Comparison of ENCODE assay signal across 14 mouse cellular contexts in genomic region chr11:103364335-103364734, GRCm38 (mm10). TPM values are rescaled to one million over a fixed set of nuclear protein-coding genes. Genes with fewer than 3 reads are reported as not detected.
DNase-seq lines count a peak whose midpoint lies in the region; ATAC-seq and TF ChIP-seq lines count a peak whose summit lies in the region.
"Had no signal": no experiment of that assay in that cellular context is flagged by ENCODE, and none has a peak within 500 bp of the region (broad histone marks: within the 10 kb centered on the region; RNA-seq: fewer than 3 reads in every experiment).

No protein-coding gene starts in this region.

- intact Hi-C loops in gastrocnemius, adult 2 months (cut with DNase I), result no loop called here

- H3K27me3 ChIP-seq in hindbrain, postnatal 0 days (ENCODE audit: insufficient read depth, low read length), result peaks cover 13% of the 10 kb centered on the region
- H3K27me3 ChIP-seq in hindbrain, embryonic 13.5 days, result peaks cover 76% of the 10 kb centered on the region
- peaks cover 39% of the 10 kb centered on the region for H3K27me3 ChIP-seq in lung, embryonic 15.5 days
- peaks cover 28% of the 10 kb centered on the region for H3K27me3 ChIP-seq in stomach, embryonic 16.5 days (ENCODE audit: control insufficient read depth, insufficient read depth, low read length)

- peak overlapping the region; percentile 80 for H3K4me3 ChIP-seq in gastrocnemius, adult 2 months
- H3K4me3 ChIP-seq in hindbrain, postnatal 0 days (ENCODE audit: low read length), result no peak overlapping the region
- no peak overlapping the region for H3K4me3 ChIP-seq in hindbrain, embryonic 13.5 days
- H3K4me3 ChIP-seq in lung, embryonic 15.5 days, result no peak overlapping the region
- H3K4me3 ChIP-seq in stomach, embryonic 16.5 days (replicated peaks; ENCODE audit: low read length), result no peak overlapping the region

- DNase-seq in gastrocnemius, adult 2 months, result peak; percentile 8
- DNase-seq in gastrocnemius, postnatal 10 days, result no peak
- no peak for DNase-seq in hindbrain, postnatal 0 days (ENCODE audit: low spot score)
- DNase-seq in lung, postnatal 36 days, result no peak
- no peak for DNase-seq in testis, postnatal 10 days (ENCODE audit: low spot score)
- DNase-seq: adrenal gland, adult 2 months; gastrocnemius, postnatal 14 days; kidney, postnatal 4 days; right cerebral cortex, postnatal 4 days had no signal

- peak overlapping the region; percentile 71; the same call in 1 of the 2 replicates for H3K4me2 ChIP-seq in hindbrain, postnatal 0 days (ENCODE audit: low read depth, low read length)
- H3K4me2 ChIP-seq in hindbrain, embryonic 13.5 days, result no peak overlapping the region
- H3K4me2 ChIP-seq in lung, embryonic 15.5 days, result peak overlapping the region; percentile 89
- peak overlapping the region; percentile 96 for H3K4me2 ChIP-seq in stomach, embryonic 16.5 days (ENCODE audit: low read depth, low read length)

- 44% methylated on average over 5 of the region's 5 CpGs for WGBS in hindbrain, postnatal 0 days
- 54% methylated on average over 5 of the region's 5 CpGs for WGBS in hindbrain, embryonic 13.5 days
- 41% methylated on average over 5 of the region's 5 CpGs for WGBS in lung, embryonic 15.5 days
- WGBS in stomach, embryonic 16.5 days, result 52% methylated on average over 5 of the region's 5 CpGs

- ATAC-seq in hindbrain, postnatal 0 days, result no peak
- no peak for ATAC-seq in hindbrain, embryonic 13.5 days (ENCODE audit: low FRiP score)
- no peak for ATAC-seq in lung, embryonic 15.5 days (ENCODE audit: borderline replicate concordance, extremely low read depth, low FRiP score, low TSS enrichment)
- ATAC-seq in stomach, embryonic 16.5 days (ENCODE audit: insufficient read depth, low FRiP score), result no peak
- ATAC-seq: forebrain, embryonic 16.5 days had no signal

- H3K9ac ChIP-seq in hindbrain, postnatal 0 days (replicated peaks; ENCODE audit: low read length), result no peak overlapping the region
- no peak overlapping the region for H3K9ac ChIP-seq in hindbrain, embryonic 13.5 days
- no peak overlapping the region for H3K9ac ChIP-seq in lung, embryonic 15.5 days
- no peak overlapping the region for H3K9ac ChIP-seq in stomach, embryonic 16.5 days (ENCODE audit: low read length)

- peak overlapping the region; percentile 87 for H3K27ac ChIP-seq in gastrocnemius, adult 2 months
- no peak overlapping the region for H3K27ac ChIP-seq in hindbrain, postnatal 0 days
- no peak overlapping the region for H3K27ac ChIP-seq in hindbrain, embryonic 13.5 days
- peak overlapping the region; percentile 88 for H3K27ac ChIP-seq in lung, embryonic 15.5 days
- peak overlapping the region; percentile 90; the same call in 1 of the 2 replicates for H3K27ac ChIP-seq in stomach, embryonic 16.5 days (ENCODE audit: low read length)

- no peaks in the 10 kb centered on the region for H3K9me3 ChIP-seq in hindbrain, postnatal 0 days (ENCODE audit: low read length)
- no peaks in the 10 kb centered on the region for H3K9me3 ChIP-seq in hindbrain, embryonic 13.5 days
- H3K9me3 ChIP-seq in lung, embryonic 15.5 days, result no peaks in the 10 kb centered on the region
- H3K9me3 ChIP-seq in stomach, embryonic 16.5 days (replicated peaks; ENCODE audit: control insufficient read depth, low read length), result no peaks in the 10 kb centered on the region
- H3K9me3 ChIP-seq: megakaryocyte, embryonic 14.5 days had no signal

- peaks cover 9% of the 10 kb centered on the region for H3K36me3 ChIP-seq in hindbrain, postnatal 0 days (ENCODE audit: insufficient read depth, low read length)
- H3K36me3 ChIP-seq in hindbrain, embryonic 13.5 days, result peaks cover 43% of the 10 kb centered on the region
- H3K36me3 ChIP-seq in lung, embryonic 15.5 days, result peaks cover 11% of the 10 kb centered on the region; the same call in 1 of the 2 replicates
- H3K36me3 ChIP-seq in stomach, embryonic 16.5 days (ENCODE audit: control insufficient read depth, insufficient read depth, low read length), result no peaks in the 10 kb centered on the region

- peaks cover 13% of the 10 kb centered on the region; the same call in 1 of the 2 replicates for H3K4me1 ChIP-seq in hindbrain, postnatal 0 days (ENCODE audit: insufficient read depth, low read length)
- peaks cover 40% of the 10 kb centered on the region for H3K4me1 ChIP-seq in hindbrain, embryonic 13.5 days (replicated peaks)
- H3K4me1 ChIP-seq in lung, embryonic 15.5 days, result peaks cover 41% of the 10 kb centered on the region
- H3K4me1 ChIP-seq in stomach, embryonic 16.5 days (ENCODE audit: control insufficient read depth, insufficient read depth, low read length), result peaks cover 28% of the 10 kb centered on the region

- no peak for TF ChIP-seq CTCF in gastrocnemius, adult 2 months (IDR thresholded peaks at IDR 0.05)
- no peak for TF ChIP-seq CTCF in hindbrain, postnatal 0 days (IDR thresholded peaks at IDR 0.05; ENCODE audit: low read depth)

RNA-seq across cellular contexts. Expression of gene Arhgap27, which starts 0.8 kb away (rescaled TPM):
- 1 to 10 TPM; 6.0 to 8.8 TPM for total RNA-seq in gastrocnemius, adult 2 months (2021)
- total RNA-seq in gastrocnemius, postnatal 10 days (2021), result 10 to 100 TPM in 1 of 2 experiments, 1 to 10 TPM in 1; 9.7 to 12.6 TPM
- 7.7 and 12.2 TPM in 2 replicates for total RNA-seq in hindbrain, postnatal 0 days (2014; rRNA removed)
- polyA plus RNA-seq in hindbrain, postnatal 0 days (2015; fragmentation: Nextera tagmentation; extraction: Ambion mirVana), result 5.5 and 5.9 TPM in 2 replicates
- polyA plus RNA-seq in hindbrain, embryonic 13.5 days (2015; fragmentation: Nextera tagmentation; extraction: Ambion mirVana), result 3.2 and 3.4 TPM in 2 replicates
- polyA plus RNA-seq in lung, embryonic 15.5 days (2015; fragmentation: Nextera tagmentation; extraction: Ambion mirVana), result 17.0 and 17.3 TPM in 2 replicates
- 19.1 and 22.0 TPM in 2 replicates for polyA plus RNA-seq in stomach, embryonic 16.5 days (2015; fragmentation: Nextera tagmentation; extraction: Ambion mirVana)

RNA-seq across cellular contexts. Expression of gene Plekhm1, which starts 48.2 kb away (rescaled TPM):
- total RNA-seq in gastrocnemius, adult 2 months (2021), result 10 to 100 TPM; 12.3 to 13.7 TPM
- total RNA-seq in gastrocnemius, postnatal 10 days (2021), result 10 to 100 TPM in 1 of 2 experiments, 1 to 10 TPM in 1; 8.2 to 10.3 TPM
- total RNA-seq in hindbrain, postnatal 0 days (2014; rRNA removed), result 8.2 and 9.4 TPM in 2 replicates
- 4.9 and 6.3 TPM in 2 replicates for polyA plus RNA-seq in hindbrain, postnatal 0 days (2015; fragmentation: Nextera tagmentation; extraction: Ambion mirVana)
- polyA plus RNA-seq in hindbrain, embryonic 13.5 days (2015; fragmentation: Nextera tagmentation; extraction: Ambion mirVana), result 9.1 TPM in 2 replicates
- polyA plus RNA-seq in lung, embryonic 15.5 days (2015; fragmentation: Nextera tagmentation; extraction: Ambion mirVana), result 8.3 TPM in 2 replicates
- polyA plus RNA-seq in stomach, embryonic 16.5 days (2015; fragmentation: Nextera tagmentation; extraction: Ambion mirVana), result 7.5 and 8.5 TPM in 2 replicates

Comparison
In these comparisons a context has a peak if more than half of its experiments do, and no peak if none do; other contexts are left out.
1. H3K27ac ChIP-seq: peak in gastrocnemius, adult 2 months (single experiment), lung, embryonic 15.5 days (single experiment) and stomach, embryonic 16.5 days (single experiment); none in hindbrain, postnatal 0 days (single experiment) and hindbrain, embryonic 13.5 days (single experiment).